Mouse (Mus musculus): ENCODE results near the gene Gemin2.

Gene Gemin2

GRCm38 (mm10) chr12:59060322-59060721 is 47.1 kb downstream of the Gemin2 start:
- no peak for DNase-seq

- DNase-seq, result peak; percentile 78
These were observed 47.9 kb downstream of the Gemin2 start, which contains the start of gene Trappc6b for GRCm38 (mm10) chr12:59060993-59061595. Gene Trappc6b (minus strand): TSS chr12:59061472.

- DNase-seq, result no peak
These were observed 51.6 kb downstream of the Gemin2 start for GRCm38 (mm10) chr12:59064837-59065236.

DNA sequence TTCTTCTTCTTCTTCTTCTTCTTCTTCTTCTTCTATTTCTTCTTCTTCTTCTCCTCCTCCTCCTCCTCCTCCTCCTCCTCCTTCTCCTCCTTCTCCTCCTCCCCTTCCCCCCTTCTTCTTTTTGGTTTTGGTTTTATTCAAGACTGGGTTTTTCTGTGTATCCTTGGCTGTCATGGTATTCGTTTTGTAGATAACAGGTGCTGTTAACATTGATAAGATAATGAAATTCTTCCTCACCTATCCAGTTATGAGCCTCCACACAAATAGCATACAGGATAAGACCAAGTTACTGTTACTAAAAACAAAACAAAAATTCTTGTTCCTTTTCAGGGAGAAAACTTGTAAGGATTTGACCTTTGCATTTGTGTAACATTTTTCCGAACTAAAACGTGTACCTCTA is 52.6 kb downstream of the Gemin2 start:
- DNase-seq, result no peak

- peak; percentile 91 for DNase-seq
These were observed 53.4 kb downstream of the Gemin2 start, which contains the start of gene Pnn for GRCm38 (mm10) chr12:59066448-59067077. Gene Pnn (plus strand): TSS chr12:59066884.

DNA sequence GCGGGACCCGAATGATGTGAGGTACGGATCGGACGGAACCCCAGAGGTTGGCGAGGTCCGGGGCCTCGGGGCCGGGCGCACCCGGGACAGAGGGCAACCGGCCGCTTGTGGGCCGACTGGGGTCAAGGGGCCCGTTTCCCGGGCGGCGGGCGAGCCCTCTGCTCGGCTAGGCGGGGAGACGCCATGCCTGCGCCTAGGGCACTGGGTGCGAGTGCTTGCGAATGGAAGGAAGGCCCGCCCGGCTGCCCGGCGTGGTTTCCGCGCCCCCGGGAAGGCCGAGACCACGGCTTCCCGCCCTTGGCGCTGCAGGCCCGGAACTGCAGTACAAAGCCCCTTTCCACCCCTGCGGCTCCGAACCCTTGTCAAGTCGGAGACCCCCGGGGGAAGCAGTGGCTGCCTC is 53.9 kb downstream of the Gemin2 start:
- no peak for DNase-seq

- DNase-seq, result no peak
These were observed 55.6 kb downstream of the Gemin2 start for GRCm38 (mm10) chr12:59068791-59069190.

DNA sequence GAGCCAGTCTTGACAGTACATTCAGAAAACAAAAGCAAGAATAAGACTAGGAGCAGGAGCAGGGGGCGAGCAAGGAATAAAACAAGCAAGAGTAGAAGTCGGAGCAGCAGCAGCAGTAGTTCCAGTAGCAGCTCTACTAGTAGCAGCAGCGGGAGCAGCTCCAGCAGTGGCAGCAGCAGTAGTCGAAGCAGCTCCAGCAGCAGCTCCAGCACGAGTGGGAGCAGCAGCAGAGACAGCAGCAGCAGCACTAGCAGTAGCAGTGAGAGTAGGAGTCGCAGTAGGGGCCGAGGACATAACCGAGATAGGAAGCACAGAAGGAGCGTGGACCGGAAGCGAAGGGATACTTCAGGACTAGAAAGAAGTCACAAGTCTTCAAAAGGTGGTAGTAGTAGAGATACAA is 59.1 kb downstream of the Gemin2 start:
- no peak for DNase-seq

- DNase-seq, result no peak
These were observed 60.9 kb downstream of the Gemin2 start for GRCm38 (mm10) chr12:59074052-59074451.

DNA sequence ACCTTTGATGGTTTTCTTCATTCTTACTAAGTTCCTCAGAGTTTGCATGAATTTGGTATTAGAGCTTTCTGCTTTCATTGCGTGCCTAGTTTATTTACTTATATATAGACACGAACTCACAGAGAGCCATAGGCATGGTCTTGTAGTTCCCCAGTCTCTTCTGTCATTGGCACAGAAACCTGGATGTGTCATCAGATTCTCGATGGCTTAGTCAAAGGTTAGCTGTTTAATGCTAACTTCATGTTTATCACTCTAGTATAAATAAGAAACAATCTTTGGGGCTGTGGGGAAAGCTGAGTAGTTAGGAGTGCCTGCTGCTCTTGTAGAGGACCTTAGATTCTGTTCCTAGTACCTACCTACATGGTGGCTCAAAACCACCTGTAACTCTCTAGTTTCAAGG is 63.8 kb downstream of the Gemin2 start:
- DNase-seq, result no peak

- no peak for DNase-seq
These were observed 64.7 kb downstream of the Gemin2 start for GRCm38 (mm10) chr12:59077883-59078282.
